Mouse (Mus musculus) hindbrain, embryonic 11.5 days (tissue): ENCODE measurements at regions not wholly inside any gene's neighbourhood (a gene's known extent, or its start where the extent isn't known, plus 50 kb on each side); places are given as distances from the start of the nearest gene placed in this dataset.
"Not testable (repeated sequence)": the region's sequence is repeated elsewhere in the genome, so short reads cannot be mapped to it uniquely, and the experiment has no call there.

Experiments
- ATAC-seq: fragments of 200-750 bp; cut with Nextera tagmentation; 2 replicates; pipeline ENCODE4 v1.8.0; 2017; ENCODE audit warnings: mild to moderate bottlenecking, moderate TSS enrichment, moderate library complexity; ENCODE audit not compliant: low FRiP score
- DNase-seq: peaks from one replicate; pipeline ENCODE4 v3.0.0-alpha.2; 2015; ENCODE audit warnings: low spot score
- H3K27ac ChIP-seq: fragments of 300-500 bp; sonication (generic); 2 replicates; pipeline ENCODE4 v1.5.1; 2014; ENCODE audit warnings: mild to moderate bottlenecking, low read depth, low read length
- H3K27me3 ChIP-seq: fragments of 300-500 bp; sonication (generic); 2 replicates; pipeline ENCODE4 v1.6.1; 2014; ENCODE audit warnings: mild to moderate bottlenecking, low read length, moderate library complexity, mixed read lengths; ENCODE audit not compliant: control insufficient read depth, insufficient read depth
- H3K36me3 ChIP-seq: fragments of 300-500 bp; sonication (generic); 2 replicates; pipeline ENCODE4 v1.6.1; 2014; ENCODE audit warnings: mild to moderate bottlenecking, low read length, moderate library complexity, mixed read lengths; ENCODE audit not compliant: control insufficient read depth, insufficient read depth
- H3K4me1 ChIP-seq: fragments of 300-500 bp; sonication (generic); replicated peaks from 2 replicates; pipeline ENCODE4 v1.6.1; 2014; ENCODE audit warnings: low read length, mixed read lengths; ENCODE audit not compliant: control insufficient read depth, insufficient read depth
- H3K4me2 ChIP-seq: fragments of 300-500 bp; sonication (generic); replicated peaks from 2 replicates; pipeline ENCODE4 v1.6.1; 2014; ENCODE audit warnings: mild to moderate bottlenecking, low read depth, low read length
- H3K4me3 ChIP-seq: fragments of 300-500 bp; sonication (generic); 2 replicates; pipeline ENCODE4 v1.5.1; 2014; ENCODE audit warnings: low read depth, low read length
- H3K9ac ChIP-seq: fragments of 300-500 bp; sonication (generic); 2 replicates; pipeline ENCODE4 v1.6.1; 2014; ENCODE audit warnings: low read depth, low read length
- H3K9me3 ChIP-seq: fragments of 300-500 bp; sonication (generic); 2 replicates; pipeline ENCODE4 v1.6.1; 2016; ENCODE audit warnings: low read length; ENCODE audit not compliant: control insufficient read depth
- WGBS: fragments of 180-500 bp; shearing (Covaris S2); extraction: QIAGEN DNeasy Blood & Tissue Kit; methylation state at CpG from one replicate; pipeline ENCODE4 v1.1.7; 2014; 5-methylcytosine and 5-hydroxymethylcytosine counted together

GRCm38 (mm10) chr8:20016082-20016840 lies 113.1 kb downstream of the Gm31371 start:
- not testable (repeated sequence) for H3K4me3 ChIP-seq
- WGBS, result 85% methylated on average over 15 of the region's 17 CpGs

GRCm38 (mm10) chr8:20025521-20025920 lies 122.3 kb downstream of the Gm31371 start:
- H3K4me1 ChIP-seq, H3K36me3 ChIP-seq, H3K4me2 ChIP-seq, H3K4me3 ChIP-seq, H3K27ac ChIP-seq, H3K9ac ChIP-seq, ATAC-seq, H3K9me3 ChIP-seq, H3K27me3 ChIP-seq, DNase-seq: not testable (repeated sequence)
- no CpG with 5 or more reads among the region's 2 CpGs for WGBS

More at GRCm38 (mm10) chr8:20016082-20016840, 113.1 kb downstream of the Gm31371 start:
- not testable (repeated sequence) for H3K36me3 ChIP-seq, DNase-seq, H3K9me3 ChIP-seq, ATAC-seq, H3K4me2 ChIP-seq, H3K27me3 ChIP-seq, H3K27ac ChIP-seq, H3K4me1 ChIP-seq, H3K9ac ChIP-seq

- H3K4me2 ChIP-seq, ATAC-seq, H3K9ac ChIP-seq, DNase-seq, H3K9me3 ChIP-seq, H3K4me1 ChIP-seq, H3K27ac ChIP-seq, H3K36me3 ChIP-seq, H3K4me3 ChIP-seq, H3K27me3 ChIP-seq: not testable (repeated sequence)
- WGBS, result 78% methylated on average over 1 of the region's 2 CpGs
Observed at GRCm38 (mm10) chr8:20027956-20028355, 124.8 kb downstream of the Gm31371 start.

- not testable (repeated sequence) for H3K9me3 ChIP-seq, H3K4me1 ChIP-seq, H3K9ac ChIP-seq, H3K27me3 ChIP-seq, H3K4me2 ChIP-seq, DNase-seq, H3K27ac ChIP-seq, ATAC-seq, H3K4me3 ChIP-seq, H3K36me3 ChIP-seq
- WGBS, result 83% methylated on average over 2 of the region's 2 CpGs
Observed at GRCm38 (mm10) chr8:20030131-20030530, 126.9 kb downstream of the Gm31371 start.

GRCm38 (mm10) chr8:20057626-20058025 lies 154.4 kb downstream of the Gm31371 start:
- not testable (repeated sequence) for H3K27ac ChIP-seq, H3K36me3 ChIP-seq, ATAC-seq, H3K4me2 ChIP-seq, DNase-seq, H3K4me1 ChIP-seq, H3K27me3 ChIP-seq, H3K9ac ChIP-seq, H3K9me3 ChIP-seq, H3K4me3 ChIP-seq
- WGBS, result 63% methylated on average over 2 of the region's 3 CpGs

GRCm38 (mm10) chr8:20098121-20098520 lies 194.9 kb downstream of the Gm31371 start:
- WGBS, result 83% methylated on average over 4 of the region's 5 CpGs
- not testable (repeated sequence) for H3K36me3 ChIP-seq

GRCm38 (mm10) chr8:20100241-20100640 lies 197.0 kb downstream of the Gm31371 start:
- not testable (repeated sequence) for H3K9ac ChIP-seq, H3K27ac ChIP-seq, H3K4me3 ChIP-seq, ATAC-seq, H3K4me2 ChIP-seq, H3K36me3 ChIP-seq, H3K27me3 ChIP-seq, H3K9me3 ChIP-seq, H3K4me1 ChIP-seq
- DNase-seq, result peak; percentile 0
- WGBS, result no CpG with 5 or more reads among the region's 1 CpGs

More at GRCm38 (mm10) chr8:20098121-20098520, 194.9 kb downstream of the Gm31371 start:
- not testable (repeated sequence) for H3K4me3 ChIP-seq, H3K27ac ChIP-seq, DNase-seq, H3K4me2 ChIP-seq, H3K4me1 ChIP-seq, ATAC-seq, H3K9me3 ChIP-seq, H3K9ac ChIP-seq, H3K27me3 ChIP-seq

GRCm38 (mm10) chr8:20102374-20102773 lies 199.2 kb downstream of the Gm31371 start:
- not testable (repeated sequence) for H3K9me3 ChIP-seq, H3K4me1 ChIP-seq, H3K27me3 ChIP-seq, H3K27ac ChIP-seq, DNase-seq, H3K9ac ChIP-seq, H3K36me3 ChIP-seq, H3K4me3 ChIP-seq, H3K4me2 ChIP-seq
- WGBS, result no CpG with 5 or more reads among the region's 2 CpGs
- ATAC-seq, result peak; percentile 17; the same call in 1 of the 2 replicates

- not testable (repeated sequence) for H3K27ac ChIP-seq, H3K9me3 ChIP-seq, H3K27me3 ChIP-seq, H3K9ac ChIP-seq, H3K36me3 ChIP-seq, H3K4me3 ChIP-seq, H3K4me1 ChIP-seq, ATAC-seq, DNase-seq, H3K4me2 ChIP-seq
- 82% methylated on average over 1 of the region's 2 CpGs for WGBS
Observed at GRCm38 (mm10) chr8:20107154-20107553, 204.0 kb downstream of the Gm31371 start.
